Mouse (Mus musculus) neutrophil, adult 83 days (primary cell): ENCODE data around the gene Gm13691. TPM values are rescaled to one million over a fixed set of nuclear protein-coding genes. Genes with fewer than 3 reads are reported as not detected.

ENCODE experiments used
- total RNA-seq, 2 experiments: library from RNA; stranded (reverse); gene quantifications; one replicate each; pipeline ENCODE4 v1.2.4; 2023

Gm13691 gene
- total RNA-seq, result 1 to 10 TPM in 1 of 2 experiments, under 1 TPM in 1; 0.93 to 1.3 TPM

DNA sequence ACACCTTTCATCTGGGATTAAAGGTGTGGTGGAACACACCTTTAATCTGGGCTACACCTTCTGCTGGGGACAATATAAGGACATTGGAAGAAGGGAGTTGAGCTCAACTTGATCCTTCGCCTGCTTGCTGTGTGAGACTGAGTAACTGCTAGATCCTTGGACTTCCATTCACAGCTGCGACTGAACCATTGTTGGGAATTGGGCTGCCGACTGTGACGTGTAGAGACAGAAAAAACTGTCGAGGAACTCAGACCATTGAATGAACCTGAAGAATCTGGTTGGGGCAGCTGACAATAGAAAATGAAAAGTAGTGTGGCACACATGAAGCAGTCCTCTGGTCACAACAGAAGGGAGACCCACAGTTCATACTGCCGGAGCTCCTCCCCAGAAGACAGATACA is at the start of gene Gm13691:
Gene Gm13691 (plus strand): TSS at position 301 of the 400 bp plus-strand sequence.

DNA sequence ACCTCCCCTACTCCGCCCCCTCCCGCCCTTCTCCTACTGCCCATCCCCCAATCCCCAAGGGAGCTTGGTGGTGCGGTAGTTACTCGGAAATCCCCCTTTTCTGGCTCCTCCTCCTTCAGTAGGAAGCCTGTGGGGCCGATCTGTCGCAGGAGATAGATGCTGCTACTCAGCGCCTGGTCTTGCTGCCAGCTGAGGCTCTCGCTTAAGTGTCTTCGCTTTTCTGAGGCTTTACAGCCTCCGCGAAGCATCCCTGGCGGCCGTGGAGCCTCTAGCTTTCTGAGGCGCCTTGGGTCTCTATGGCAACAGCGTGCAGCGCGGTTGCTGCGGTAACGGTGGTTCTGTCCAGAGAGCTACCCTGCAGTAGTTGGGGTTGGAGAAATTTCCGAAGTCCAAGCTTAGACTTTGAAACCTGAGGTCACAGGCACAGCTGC is 49.4 kb upstream of the Gm13691 start, which contains the start of gene Zswim2:
Gene Zswim2 (minus strand): TSS at position 298 of the 431 bp plus-strand sequence.

DNA sequence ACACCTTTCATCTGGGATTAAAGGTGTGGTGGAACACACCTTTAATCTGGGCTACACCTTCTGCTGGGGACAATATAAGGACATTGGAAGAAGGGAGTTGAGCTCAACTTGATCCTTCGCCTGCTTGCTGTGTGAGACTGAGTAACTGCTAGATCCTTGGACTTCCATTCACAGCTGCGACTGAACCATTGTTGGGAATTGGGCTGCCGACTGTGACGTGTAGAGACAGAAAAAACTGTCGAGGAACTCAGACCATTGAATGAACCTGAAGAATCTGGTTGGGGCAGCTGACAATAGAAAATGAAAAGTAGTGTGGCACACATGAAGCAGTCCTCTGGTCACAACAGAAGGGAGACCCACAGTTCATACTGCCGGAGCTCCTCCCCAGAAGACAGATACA is 35.0 kb upstream of the Gm13691 start, which contains the start of gene Gm13698:
Gene Gm13698 (plus strand): TSS at position 301 of the 400 bp plus-strand sequence.

DNA sequence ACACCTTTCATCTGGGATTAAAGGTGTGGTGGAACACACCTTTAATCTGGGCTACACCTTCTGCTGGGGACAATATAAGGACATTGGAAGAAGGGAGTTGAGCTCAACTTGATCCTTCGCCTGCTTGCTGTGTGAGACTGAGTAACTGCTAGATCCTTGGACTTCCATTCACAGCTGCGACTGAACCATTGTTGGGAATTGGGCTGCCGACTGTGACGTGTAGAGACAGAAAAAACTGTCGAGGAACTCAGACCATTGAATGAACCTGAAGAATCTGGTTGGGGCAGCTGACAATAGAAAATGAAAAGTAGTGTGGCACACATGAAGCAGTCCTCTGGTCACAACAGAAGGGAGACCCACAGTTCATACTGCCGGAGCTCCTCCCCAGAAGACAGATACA is 29.1 kb upstream of the Gm13691 start, which contains the start of gene Gm13693:
Gene Gm13693 (plus strand): TSS at position 301 of the 400 bp plus-strand sequence.

DNA sequence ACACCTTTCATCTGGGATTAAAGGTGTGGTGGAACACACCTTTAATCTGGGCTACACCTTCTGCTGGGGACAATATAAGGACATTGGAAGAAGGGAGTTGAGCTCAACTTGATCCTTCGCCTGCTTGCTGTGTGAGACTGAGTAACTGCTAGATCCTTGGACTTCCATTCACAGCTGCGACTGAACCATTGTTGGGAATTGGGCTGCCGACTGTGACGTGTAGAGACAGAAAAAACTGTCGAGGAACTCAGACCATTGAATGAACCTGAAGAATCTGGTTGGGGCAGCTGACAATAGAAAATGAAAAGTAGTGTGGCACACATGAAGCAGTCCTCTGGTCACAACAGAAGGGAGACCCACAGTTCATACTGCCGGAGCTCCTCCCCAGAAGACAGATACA is 23.3 kb upstream of the Gm13691 start, which contains the start of gene Gm13695:
Gene Gm13695 (plus strand): TSS at position 301 of the 400 bp plus-strand sequence.

DNA sequence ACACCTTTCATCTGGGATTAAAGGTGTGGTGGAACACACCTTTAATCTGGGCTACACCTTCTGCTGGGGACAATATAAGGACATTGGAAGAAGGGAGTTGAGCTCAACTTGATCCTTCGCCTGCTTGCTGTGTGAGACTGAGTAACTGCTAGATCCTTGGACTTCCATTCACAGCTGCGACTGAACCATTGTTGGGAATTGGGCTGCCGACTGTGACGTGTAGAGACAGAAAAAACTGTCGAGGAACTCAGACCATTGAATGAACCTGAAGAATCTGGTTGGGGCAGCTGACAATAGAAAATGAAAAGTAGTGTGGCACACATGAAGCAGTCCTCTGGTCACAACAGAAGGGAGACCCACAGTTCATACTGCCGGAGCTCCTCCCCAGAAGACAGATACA is 17.5 kb upstream of the Gm13691 start, which contains the start of gene Gm13696:
Gene Gm13696 (plus strand): TSS at position 301 of the 400 bp plus-strand sequence.

DNA sequence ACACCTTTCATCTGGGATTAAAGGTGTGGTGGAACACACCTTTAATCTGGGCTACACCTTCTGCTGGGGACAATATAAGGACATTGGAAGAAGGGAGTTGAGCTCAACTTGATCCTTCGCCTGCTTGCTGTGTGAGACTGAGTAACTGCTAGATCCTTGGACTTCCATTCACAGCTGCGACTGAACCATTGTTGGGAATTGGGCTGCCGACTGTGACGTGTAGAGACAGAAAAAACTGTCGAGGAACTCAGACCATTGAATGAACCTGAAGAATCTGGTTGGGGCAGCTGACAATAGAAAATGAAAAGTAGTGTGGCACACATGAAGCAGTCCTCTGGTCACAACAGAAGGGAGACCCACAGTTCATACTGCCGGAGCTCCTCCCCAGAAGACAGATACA is 11.7 kb upstream of the Gm13691 start, which contains the start of gene Gm13694:
Gene Gm13694 (plus strand): TSS at position 301 of the 400 bp plus-strand sequence.

DNA sequence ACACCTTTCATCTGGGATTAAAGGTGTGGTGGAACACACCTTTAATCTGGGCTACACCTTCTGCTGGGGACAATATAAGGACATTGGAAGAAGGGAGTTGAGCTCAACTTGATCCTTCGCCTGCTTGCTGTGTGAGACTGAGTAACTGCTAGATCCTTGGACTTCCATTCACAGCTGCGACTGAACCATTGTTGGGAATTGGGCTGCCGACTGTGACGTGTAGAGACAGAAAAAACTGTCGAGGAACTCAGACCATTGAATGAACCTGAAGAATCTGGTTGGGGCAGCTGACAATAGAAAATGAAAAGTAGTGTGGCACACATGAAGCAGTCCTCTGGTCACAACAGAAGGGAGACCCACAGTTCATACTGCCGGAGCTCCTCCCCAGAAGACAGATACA is 5.9 kb upstream of the Gm13691 start, which contains the start of gene Gm13697:
Gene Gm13697 (plus strand): TSS at position 301 of the 400 bp plus-strand sequence.

Other genes with a start within 250 kb of the Gm13691 start
- not detected for gene Fam171b, start 177.9 kb upstream of the Gm13691 start, total RNA-seq
- not detected for gene Zswim2, start 49.3 kb upstream of the Gm13691 start, total RNA-seq
- gene Gm13698, start 34.9 kb upstream of the Gm13691 start, total RNA-seq, result 1 to 10 TPM in 1 of 2 experiments, under 1 TPM in 1; 0.93 to 1.3 TPM
- gene Gm13693, start 29.1 kb upstream of the Gm13691 start, total RNA-seq, result 1 to 10 TPM in 1 of 2 experiments, under 1 TPM in 1; 0.93 to 1.3 TPM
- 1 to 10 TPM in 1 of 2 experiments, under 1 TPM in 1; 0.93 to 1.3 TPM for gene Gm13695, start 23.2 kb upstream of the Gm13691 start, total RNA-seq
- 1 to 10 TPM in 1 of 2 experiments, under 1 TPM in 1; 0.93 to 1.3 TPM for gene Gm13696, start 17.4 kb upstream of the Gm13691 start, total RNA-seq
- gene Gm13694, start 11.6 kb upstream of the Gm13691 start, total RNA-seq, result 1 to 10 TPM in 1 of 2 experiments, under 1 TPM in 1; 0.93 to 1.3 TPM
- 1 to 10 TPM in 1 of 2 experiments, under 1 TPM in 1; 0.93 to 1.3 TPM for gene Gm13697, start 5.8 kb upstream of the Gm13691 start, total RNA-seq